Mouse (Mus musculus): ENCODE measurements at regions not wholly inside any gene's neighbourhood (a gene's known extent, or its start where the extent isn't known, plus 50 kb on each side); places are given as distances from the start of the nearest gene placed in this dataset.

- H3K27me3 ChIP-seq (ENCODE audit: poor library complexity, severe bottlenecking) = no peaks in the 10 kb centered on the region
- DNase-seq (ENCODE audit: extremely low spot score, low spot score) = no peak
- H3K4me3 ChIP-seq = no peak overlapping the region
- WGBS = 92% methylated on average over 10 of the region's 10 CpGs
- no peaks in the 10 kb centered on the region for H3K4me1 ChIP-seq
- H3K27ac ChIP-seq = no peak overlapping the region
- H3K9me3 ChIP-seq = no peaks in the 10 kb centered on the region
- H3K36me3 ChIP-seq (replicated peaks) = no peaks in the 10 kb centered on the region
These were observed 85.4 kb upstream of the Arid2 start for GRCm38 (mm10) chr15:96201701-96202460.

GRCm38 (mm10) chr15:96204187-96204586, 83.1 kb upstream of the Arid2 start:
- WGBS = 97% methylated on average over 5 of the region's 5 CpGs
- no peaks in the 10 kb centered on the region for H3K9me3 ChIP-seq

GRCm38 (mm10) chr15:96204623-96205022, 82.7 kb upstream of the Arid2 start:
- Histone ChIP-seq H3K27me3 (ENCODE audit: poor library complexity, severe bottlenecking) (no peaks in the 10 kb centered on the region), H3K4me3 (no peak overlapping the region), H3K27ac (no peak overlapping the region), H3K4me1 (no peaks in the 10 kb centered on the region), H3K9me3 (no peaks in the 10 kb centered on the region), H3K36me3 (replicated peaks) (no peaks in the 10 kb centered on the region)
- 85% methylated on average over 5 of the region's 5 CpGs for WGBS
- DNase-seq (ENCODE audit: extremely low spot score, low spot score) = no peak

More at GRCm38 (mm10) chr15:96204187-96204586, 83.1 kb upstream of the Arid2 start:
- Histone ChIP-seq H3K27me3 (ENCODE audit: poor library complexity, severe bottlenecking) (no peaks in the 10 kb centered on the region), H3K4me3 (no peak overlapping the region), H3K27ac (no peak overlapping the region), H3K4me1 (no peaks in the 10 kb centered on the region), H3K36me3 (replicated peaks) (no peaks in the 10 kb centered on the region)
- DNase-seq (ENCODE audit: extremely low spot score, low spot score) = no peak

GRCm38 (mm10) chr15:96210721-96211400, 76.5 kb upstream of the Arid2 start:
- no peak for DNase-seq (ENCODE audit: extremely low spot score, low spot score)
- no peak overlapping the region for H3K27ac ChIP-seq
- 87% methylated on average over 11 of the region's 11 CpGs for WGBS

GRCm38 (mm10) chr15:96213541-96214312, 73.6 kb upstream of the Arid2 start:
- Histone ChIP-seq H3K4me3 (no peak overlapping the region), H3K36me3 (replicated peaks) (no peaks in the 10 kb centered on the region), H3K4me1 (no peaks in the 10 kb centered on the region), H3K9me3 (no peaks in the 10 kb centered on the region), H3K27me3 (ENCODE audit: poor library complexity, severe bottlenecking) (no peaks in the 10 kb centered on the region), H3K27ac (no peak overlapping the region)
- no peak for DNase-seq (ENCODE audit: extremely low spot score, low spot score)
- WGBS = 87% methylated on average over 24 of the region's 24 CpGs

More at GRCm38 (mm10) chr15:96210721-96211400, 76.5 kb upstream of the Arid2 start:
- Histone ChIP-seq H3K36me3 (replicated peaks) (no peaks in the 10 kb centered on the region), H3K27me3 (ENCODE audit: poor library complexity, severe bottlenecking) (no peaks in the 10 kb centered on the region), H3K4me1 (no peaks in the 10 kb centered on the region), H3K9me3 (no peaks in the 10 kb centered on the region), H3K4me3 (no peak overlapping the region)

- no peaks in the 10 kb centered on the region for H3K4me1 ChIP-seq
- H3K27me3 ChIP-seq (ENCODE audit: poor library complexity, severe bottlenecking) = no peaks in the 10 kb centered on the region
These were observed 69.4 kb upstream of the Arid2 start for GRCm38 (mm10) chr15:96217896-96218295.

GRCm38 (mm10) chr15:96219746-96220145, 67.6 kb upstream of the Arid2 start:
- H3K4me1 ChIP-seq = no peaks in the 10 kb centered on the region
- no peak overlapping the region for H3K4me3 ChIP-seq
- no peaks in the 10 kb centered on the region for H3K9me3 ChIP-seq
- H3K27me3 ChIP-seq (ENCODE audit: poor library complexity, severe bottlenecking) = no peaks in the 10 kb centered on the region
- H3K36me3 ChIP-seq (replicated peaks) = no peaks in the 10 kb centered on the region
- no peak overlapping the region for H3K27ac ChIP-seq
- WGBS = 88% methylated on average over 7 of the region's 7 CpGs
- no peak for DNase-seq (ENCODE audit: extremely low spot score, low spot score)

More at GRCm38 (mm10) chr15:96217896-96218295, 69.4 kb upstream of the Arid2 start:
- no peaks in the 10 kb centered on the region for H3K9me3 ChIP-seq
- no peak for DNase-seq (ENCODE audit: extremely low spot score, low spot score)
- WGBS = 93% methylated on average over 15 of the region's 15 CpGs
- no peaks in the 10 kb centered on the region for H3K36me3 ChIP-seq (replicated peaks)
- H3K27ac ChIP-seq = no peak overlapping the region
- H3K4me3 ChIP-seq = no peak overlapping the region

GRCm38 (mm10) chr15:96231969-96232368, 55.3 kb upstream of the Arid2 start:
- H3K4me1 ChIP-seq = peaks cover 3% of the 10 kb centered on the region; the same call in 1 of the 2 replicates
- no peak overlapping the region for H3K27ac ChIP-seq
- H3K4me3 ChIP-seq = no peak overlapping the region
- no peak for DNase-seq (ENCODE audit: extremely low spot score, low spot score)
- H3K9me3 ChIP-seq = no peaks in the 10 kb centered on the region
- 94% methylated on average over 3 of the region's 3 CpGs for WGBS
- no peaks in the 10 kb centered on the region for H3K27me3 ChIP-seq (ENCODE audit: poor library complexity, severe bottlenecking)
- no peaks in the 10 kb centered on the region for H3K36me3 ChIP-seq (replicated peaks)

- H3K27ac ChIP-seq = no peak overlapping the region
- no peak overlapping the region for H3K4me3 ChIP-seq
- H3K9me3 ChIP-seq = no peaks in the 10 kb centered on the region
- no peaks in the 10 kb centered on the region for H3K27me3 ChIP-seq (ENCODE audit: poor library complexity, severe bottlenecking)
- no peak for DNase-seq (ENCODE audit: extremely low spot score, low spot score)
- H3K4me1 ChIP-seq = peaks cover 3% of the 10 kb centered on the region; the same call in 1 of the 2 replicates
- no peaks in the 10 kb centered on the region for H3K36me3 ChIP-seq (replicated peaks)
These were observed 54.2 kb upstream of the Arid2 start for GRCm38 (mm10) chr15:96233113-96233512.

GRCm38 (mm10) chr15:96234783-96235182, 52.5 kb upstream of the Arid2 start:
- H3K27ac ChIP-seq = no peak overlapping the region

More at GRCm38 (mm10) chr15:96234783-96235182, 52.5 kb upstream of the Arid2 start:
- 62% methylated on average over 8 of the region's 8 CpGs for WGBS
- H3K4me1 ChIP-seq = peaks cover 3% of the 10 kb centered on the region; the same call in 1 of the 2 replicates
- DNase-seq (ENCODE audit: extremely low spot score, low spot score) = no peak
- H3K4me3 ChIP-seq = no peak overlapping the region
- H3K27me3 ChIP-seq (ENCODE audit: poor library complexity, severe bottlenecking) = no peaks in the 10 kb centered on the region
- H3K36me3 ChIP-seq (replicated peaks) = no peaks in the 10 kb centered on the region
- H3K9me3 ChIP-seq = no peaks in the 10 kb centered on the region
